18 mouse cellular contexts compared by ENCODE assay signal in the genomic region with DNA sequence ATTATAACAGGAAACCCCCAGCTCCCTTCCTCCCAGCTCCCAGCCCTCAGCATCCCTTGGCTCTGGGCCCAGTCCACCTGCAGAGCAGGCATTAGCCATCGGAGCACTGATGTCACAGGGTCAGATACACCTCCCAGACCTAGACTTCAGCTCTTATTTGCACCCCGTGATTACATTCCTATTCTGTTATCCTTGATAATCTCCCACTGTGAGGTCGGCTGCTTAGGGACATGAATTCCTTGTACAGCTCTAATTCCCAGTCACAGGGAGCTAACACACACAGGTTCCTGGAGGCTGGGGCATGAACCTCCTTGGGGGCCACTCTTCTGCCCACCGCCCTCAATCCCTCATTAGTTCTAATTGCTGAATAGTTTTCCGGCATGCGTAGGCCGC. TPM values are rescaled to one million over a fixed set of nuclear protein-coding genes. Genes with fewer than 3 reads are reported as not detected.
A peak's percentile ranks its signal among the peaks of the same experiment; 100 is the strongest.
DNase-seq lines count a peak whose midpoint lies in the region; ATAC-seq and TF ChIP-seq lines count a peak whose summit lies in the region.
"Had no signal": no experiment of that assay in that cellular context is flagged by ENCODE, and none has a peak within 500 bp of the region (broad histone marks: within the 10 kb centered on the region; RNA-seq: fewer than 3 reads in every experiment).

No protein-coding gene starts in this region.

- H3K4me1 ChIP-seq in forebrain, embryonic 10.5 days: peaks cover 33% of the 10 kb centered on the region
- H3K4me1 ChIP-seq in forebrain, embryonic 12.5 days: peaks cover 11% of the 10 kb centered on the region
- H3K4me1 ChIP-seq in midbrain, embryonic 11.5 days (ENCODE audit: control insufficient read depth, insufficient read depth, low read length): no peaks in the 10 kb centered on the region
- no peaks in the 10 kb centered on the region for H3K4me1 ChIP-seq in midbrain, postnatal 0 days (ENCODE audit: insufficient read depth, low read length)
- H3K4me1 ChIP-seq in kidney, embryonic 16.5 days (ENCODE audit: insufficient read depth, low read length): peaks cover 20% of the 10 kb centered on the region; the same call in 1 of the 2 replicates
- peaks cover 7% of the 10 kb centered on the region; the same call in 1 of the 2 replicates for H3K4me1 ChIP-seq in heart, embryonic 10.5 days

- no peak overlapping the region for H3K9ac ChIP-seq in forebrain, embryonic 12.5 days
- H3K9ac ChIP-seq in midbrain, embryonic 11.5 days (ENCODE audit: low read length): no peak overlapping the region
- no peak overlapping the region for H3K9ac ChIP-seq in midbrain, postnatal 0 days (replicated peaks; ENCODE audit: low read length, poor library complexity, severe bottlenecking)
- H3K9ac ChIP-seq in kidney, embryonic 16.5 days (replicated peaks; ENCODE audit: low read length): no peak overlapping the region
- H3K9ac ChIP-seq: embryonic facial prominence, embryonic 13.5 days; liver, embryonic 12.5 days had no signal

- no peak for TF ChIP-seq CTCF in midbrain, postnatal 0 days (IDR thresholded peaks at IDR 0.05)

- peak overlapping the region; percentile 27; the same call in 1 of the 2 replicates for H3K27ac ChIP-seq in forebrain, embryonic 10.5 days
- H3K27ac ChIP-seq in forebrain, embryonic 12.5 days: no peak overlapping the region
- H3K27ac ChIP-seq in midbrain, embryonic 11.5 days (ENCODE audit: low read depth, low read length): no peak overlapping the region
- H3K27ac ChIP-seq in midbrain, postnatal 0 days (ENCODE audit: low read depth, low read length): no peak overlapping the region
- peak overlapping the region; percentile 54; the same call in 1 of the 2 replicates for H3K27ac ChIP-seq in kidney, embryonic 16.5 days (ENCODE audit: low read length)
- H3K27ac ChIP-seq in heart, embryonic 10.5 days: no peak overlapping the region
- H3K27ac ChIP-seq: embryonic facial prominence, embryonic 13.5 days; liver, embryonic 12.5 days had no signal

- DNase-seq in forebrain, embryonic 10.5 days (ENCODE audit: extremely low spot score, low spot score): peak; percentile 68
- peak; percentile 88 for DNase-seq in midbrain, embryonic 11.5 days (ENCODE audit: low spot score, missing footprints)
- DNase-seq in midbrain, postnatal 0 days (ENCODE audit: low spot score): no peak
- no peak for DNase-seq in heart, embryonic 10.5 days (ENCODE audit: low spot score)
- DNase-seq: lung, postnatal 4 days; spleen, adult 18-20 months had no signal

- H3K4me2 ChIP-seq in forebrain, embryonic 12.5 days: no peak overlapping the region
- no peak overlapping the region for H3K4me2 ChIP-seq in midbrain, embryonic 11.5 days
- no peak overlapping the region for H3K4me2 ChIP-seq in midbrain, postnatal 0 days (ENCODE audit: low read depth, low read length, poor library complexity, severe bottlenecking)
- H3K4me2 ChIP-seq in kidney, embryonic 16.5 days (replicated peaks; ENCODE audit: low read depth, low read length): no peak overlapping the region
- H3K4me2 ChIP-seq: embryonic facial prominence, embryonic 13.5 days; liver, embryonic 12.5 days had no signal

- ATAC-seq in forebrain, embryonic 12.5 days (ENCODE audit: low FRiP score): no peak
- no peak for ATAC-seq in midbrain, embryonic 11.5 days (ENCODE audit: low FRiP score)
- ATAC-seq in midbrain, postnatal 0 days (ENCODE audit: low FRiP score): no peak
- no peak for ATAC-seq in kidney, embryonic 16.5 days (ENCODE audit: low FRiP score, low TSS enrichment)
- ATAC-seq in activated CD4-positive, CD25-positive, alpha-beta regulatory T cell, adult 4 months: no peak
- no peak for ATAC-seq in cerebellum, adult (ENCODE audit: insufficient number of reproducible peaks, low FRiP score, low TSS enrichment)
- ATAC-seq: intestine, postnatal 0 days; liver, embryonic 12.5 days had no signal

- WGBS in forebrain, embryonic 10.5 days: 21% methylated on average over 7 of the region's 7 CpGs
- 6% methylated on average over 7 of the region's 7 CpGs for WGBS in forebrain, embryonic 12.5 days
- 22% methylated on average over 7 of the region's 7 CpGs for WGBS in midbrain, embryonic 11.5 days
- 30% methylated on average over 7 of the region's 7 CpGs for WGBS in midbrain, postnatal 0 days
- 39% methylated on average over 7 of the region's 7 CpGs for WGBS in kidney, embryonic 16.5 days
- WGBS in heart, embryonic 10.5 days: 63% methylated on average over 7 of the region's 7 CpGs

- no peaks in the 10 kb centered on the region for H3K36me3 ChIP-seq in forebrain, embryonic 10.5 days (replicated peaks)
- H3K36me3 ChIP-seq in forebrain, embryonic 12.5 days (replicated peaks): no peaks in the 10 kb centered on the region
- no peaks in the 10 kb centered on the region for H3K36me3 ChIP-seq in midbrain, embryonic 11.5 days (ENCODE audit: control insufficient read depth, insufficient read depth, low read length)
- H3K36me3 ChIP-seq in midbrain, postnatal 0 days (ENCODE audit: insufficient read depth, low read length): no peaks in the 10 kb centered on the region
- no peaks in the 10 kb centered on the region for H3K36me3 ChIP-seq in kidney, embryonic 16.5 days (ENCODE audit: insufficient read depth, low read length)
- H3K36me3 ChIP-seq in heart, embryonic 10.5 days: no peaks in the 10 kb centered on the region
- H3K36me3 ChIP-seq: embryonic facial prominence, embryonic 13.5 days; G1E; liver, embryonic 12.5 days had no signal

- H3K27me3 ChIP-seq in forebrain, embryonic 10.5 days (ENCODE audit: poor library complexity, severe bottlenecking): peaks cover 60% of the 10 kb centered on the region
- H3K27me3 ChIP-seq in forebrain, embryonic 12.5 days: peaks cover 10% of the 10 kb centered on the region; the same call in 1 of the 2 replicates
- no peaks in the 10 kb centered on the region for H3K27me3 ChIP-seq in midbrain, embryonic 11.5 days (ENCODE audit: control insufficient read depth, insufficient read depth, low read length)
- no peaks in the 10 kb centered on the region for H3K27me3 ChIP-seq in midbrain, postnatal 0 days (ENCODE audit: insufficient read depth, low read length)
- H3K27me3 ChIP-seq in kidney, embryonic 16.5 days (ENCODE audit: insufficient read depth, low read length): no peaks in the 10 kb centered on the region
- H3K27me3 ChIP-seq in heart, embryonic 10.5 days (ENCODE audit: insufficient read depth, poor library complexity, severe bottlenecking): no peaks in the 10 kb centered on the region; the same call in 1 of the 2 replicates
- H3K27me3 ChIP-seq: embryonic facial prominence, embryonic 13.5 days; liver, embryonic 12.5 days had no signal

- H3K9me3 ChIP-seq in forebrain, embryonic 10.5 days: no peaks in the 10 kb centered on the region
- no peaks in the 10 kb centered on the region for H3K9me3 ChIP-seq in forebrain, embryonic 12.5 days
- H3K9me3 ChIP-seq in midbrain, embryonic 11.5 days (ENCODE audit: control insufficient read depth, low read length): no peaks in the 10 kb centered on the region; the same call in 1 of the 2 replicates
- no peaks in the 10 kb centered on the region for H3K9me3 ChIP-seq in midbrain, postnatal 0 days (ENCODE audit: low read length)
- H3K9me3 ChIP-seq in kidney, embryonic 16.5 days (ENCODE audit: low read length): no peaks in the 10 kb centered on the region
- no peaks in the 10 kb centered on the region for H3K9me3 ChIP-seq in heart, embryonic 10.5 days
- H3K9me3 ChIP-seq: embryonic facial prominence, embryonic 13.5 days; G1E; liver, embryonic 12.5 days had no signal

- H3K4me3 ChIP-seq in forebrain, embryonic 10.5 days: no peak overlapping the region
- no peak overlapping the region for H3K4me3 ChIP-seq in forebrain, embryonic 12.5 days (replicated peaks)
- H3K4me3 ChIP-seq in midbrain, embryonic 11.5 days (ENCODE audit: low read depth, low read length): no peak overlapping the region
- H3K4me3 ChIP-seq in midbrain, postnatal 0 days (ENCODE audit: low read depth, low read length): no peak overlapping the region
- no peak overlapping the region for H3K4me3 ChIP-seq in kidney, embryonic 16.5 days (ENCODE audit: low read length)
- no peak overlapping the region for H3K4me3 ChIP-seq in heart, embryonic 10.5 days
- H3K4me3 ChIP-seq: embryonic facial prominence, embryonic 13.5 days; liver, embryonic 12.5 days had no signal

RNA-seq across cellular contexts. Expression of a gene that starts 12.9 kb away (rescaled TPM):
- 135 and 142 TPM in 2 replicates for polyA plus RNA-seq in forebrain, embryonic 10.5 days (2016; fragmentation: Nextera tagmentation; extraction: Ambion mirVana)
- 132 TPM in 2 replicates for polyA plus RNA-seq in forebrain, embryonic 12.5 days (2016; fragmentation: Nextera tagmentation; extraction: Ambion mirVana)
- 166 and 169 TPM in 2 replicates for polyA plus RNA-seq in midbrain, embryonic 11.5 days (2014; fragmentation: Nextera tagmentation; extraction: Ambion mirVana)
- 520 and 652 TPM in 2 replicates for total RNA-seq in midbrain, postnatal 0 days (2014; rRNA removed)
- 320 and 345 TPM in 2 replicates for polyA plus RNA-seq in midbrain, postnatal 0 days (2015; fragmentation: Nextera tagmentation; extraction: Ambion mirVana)
- polyA plus RNA-seq in kidney, embryonic 16.5 days (2015; fragmentation: Nextera tagmentation; extraction: Ambion mirVana): 398 and 453 TPM in 2 replicates
- polyA plus RNA-seq in activated CD4-positive, CD25-positive, alpha-beta regulatory T cell, adult 4 months (2017; shearing (Covaris generic)): 100 to 1,000 TPM; 287 to 288 TPM
- 293 and 402 TPM in 2 replicates for polyA plus RNA-seq in heart, embryonic 10.5 days (2016; fragmentation: Nextera tagmentation; extraction: Ambion mirVana)

RNA-seq across cellular contexts. Expression of a gene that starts 18.3 kb away (rescaled TPM):
- not detected in 2 replicates for polyA plus RNA-seq in forebrain, embryonic 10.5 days (2016; fragmentation: Nextera tagmentation; extraction: Ambion mirVana)
- polyA plus RNA-seq in forebrain, embryonic 12.5 days (2016; fragmentation: Nextera tagmentation; extraction: Ambion mirVana): 0.60 and 0.91 TPM in 2 replicates
- polyA plus RNA-seq in midbrain, embryonic 11.5 days (2014; fragmentation: Nextera tagmentation; extraction: Ambion mirVana): 0.79 and 0.93 TPM in 2 replicates
- total RNA-seq in midbrain, postnatal 0 days (2014; rRNA removed): 3.3 TPM in 1 of 2 replicates, not detected in the other
- not detected in 2 replicates for polyA plus RNA-seq in midbrain, postnatal 0 days (2015; fragmentation: Nextera tagmentation; extraction: Ambion mirVana)
- polyA plus RNA-seq in kidney, embryonic 16.5 days (2015; fragmentation: Nextera tagmentation; extraction: Ambion mirVana): 4.4 TPM in 1 of 2 replicates, not detected in the other
- polyA plus RNA-seq in activated CD4-positive, CD25-positive, alpha-beta regulatory T cell, adult 4 months (2017; shearing (Covaris generic)): not detected
- 0.55 and 0.92 TPM in 2 replicates for polyA plus RNA-seq in heart, embryonic 10.5 days (2016; fragmentation: Nextera tagmentation; extraction: Ambion mirVana)
- polyA plus RNA-seq: embryonic facial prominence, embryonic 13.5 days; intestine, postnatal 0 days; liver, embryonic 12.5 days; testis, adult 2 months had no signal

RNA-seq across cellular contexts. Expression of a gene that starts 27.2 kb away (rescaled TPM):
- 0.51 and 1.00 TPM in 2 replicates for polyA plus RNA-seq in forebrain, embryonic 10.5 days (2016; fragmentation: Nextera tagmentation; extraction: Ambion mirVana)
- polyA plus RNA-seq in forebrain, embryonic 12.5 days (2016; fragmentation: Nextera tagmentation; extraction: Ambion mirVana): 0.34 and 0.45 TPM in 2 replicates
- 0.18 and 0.40 TPM in 2 replicates for polyA plus RNA-seq in midbrain, embryonic 11.5 days (2014; fragmentation: Nextera tagmentation; extraction: Ambion mirVana)
- 16.4 and 21.8 TPM in 2 replicates for total RNA-seq in midbrain, postnatal 0 days (2014; rRNA removed)
- polyA plus RNA-seq in midbrain, postnatal 0 days (2015; fragmentation: Nextera tagmentation; extraction: Ambion mirVana): 20.8 and 23.5 TPM in 2 replicates
- 1.8 and 2.5 TPM in 2 replicates for polyA plus RNA-seq in kidney, embryonic 16.5 days (2015; fragmentation: Nextera tagmentation; extraction: Ambion mirVana)
- polyA plus RNA-seq in activated CD4-positive, CD25-positive, alpha-beta regulatory T cell, adult 4 months (2017; shearing (Covaris generic)): 1 to 10 TPM; 1.9 to 2.5 TPM
- polyA plus RNA-seq in heart, embryonic 10.5 days (2016; fragmentation: Nextera tagmentation; extraction: Ambion mirVana): 7.7 and 12.5 TPM in 2 replicates
- total RNA-seq: hematopoietic stem cell, adult 5-6 weeks had no signal
- polyA plus RNA-seq: testis, adult 2 months had no signal

RNA-seq across cellular contexts. Expression of a gene that starts 33.9 kb away (rescaled TPM):
- polyA plus RNA-seq in forebrain, embryonic 10.5 days (2016; fragmentation: Nextera tagmentation; extraction: Ambion mirVana): 0.18 TPM in 1 of 2 replicates, not detected in the other
- polyA plus RNA-seq in forebrain, embryonic 12.5 days (2016; fragmentation: Nextera tagmentation; extraction: Ambion mirVana): not detected in 2 replicates
- not detected in 2 replicates for polyA plus RNA-seq in midbrain, embryonic 11.5 days (2014; fragmentation: Nextera tagmentation; extraction: Ambion mirVana)
- total RNA-seq in midbrain, postnatal 0 days (2014; rRNA removed): not detected in 2 replicates
- not detected in 2 replicates for polyA plus RNA-seq in midbrain, postnatal 0 days (2015; fragmentation: Nextera tagmentation; extraction: Ambion mirVana)
- polyA plus RNA-seq in kidney, embryonic 16.5 days (2015; fragmentation: Nextera tagmentation; extraction: Ambion mirVana): 2.3 and 4.0 TPM in 2 replicates
- polyA plus RNA-seq in activated CD4-positive, CD25-positive, alpha-beta regulatory T cell, adult 4 months (2017; shearing (Covaris generic)): not detected
- polyA plus RNA-seq in heart, embryonic 10.5 days (2016; fragmentation: Nextera tagmentation; extraction: Ambion mirVana): 0.38 and 1.3 TPM in 2 replicates
- total RNA-seq: heart, adult 18-20 months; hematopoietic stem cell, adult 5-6 weeks; monocyte, adult 5-6 weeks had no signal
- polyA plus RNA-seq: G1E; liver, embryonic 12.5 days had no signal

RNA-seq across cellular contexts. Expression of a gene that starts 40.9 kb away (rescaled TPM):
- polyA plus RNA-seq in forebrain, embryonic 10.5 days (2016; fragmentation: Nextera tagmentation; extraction: Ambion mirVana): 0.46 and 1.4 TPM in 2 replicates
- polyA plus RNA-seq in forebrain, embryonic 12.5 days (2016; fragmentation: Nextera tagmentation; extraction: Ambion mirVana): 1.3 TPM in 1 of 2 replicates, not detected in the other
- polyA plus RNA-seq in midbrain, embryonic 11.5 days (2014; fragmentation: Nextera tagmentation; extraction: Ambion mirVana): 0.47 and 0.96 TPM in 2 replicates
- not detected in 2 replicates for total RNA-seq in midbrain, postnatal 0 days (2014; rRNA removed)
- 0.46 and 0.56 TPM in 2 replicates for polyA plus RNA-seq in midbrain, postnatal 0 days (2015; fragmentation: Nextera tagmentation; extraction: Ambion mirVana)
- polyA plus RNA-seq in kidney, embryonic 16.5 days (2015; fragmentation: Nextera tagmentation; extraction: Ambion mirVana): 11.9 and 12.0 TPM in 2 replicates
- not detected for polyA plus RNA-seq in activated CD4-positive, CD25-positive, alpha-beta regulatory T cell, adult 4 months (2017; shearing (Covaris generic))
- 51.9 and 56.4 TPM in 2 replicates for polyA plus RNA-seq in heart, embryonic 10.5 days (2016; fragmentation: Nextera tagmentation; extraction: Ambion mirVana)
- polyA plus RNA-seq: testis, adult 2 months had no signal

Comparison
In these comparisons a context has a peak if more than half of its experiments do, and no peak if none do; other contexts are left out.
1. DNase-seq: peak in forebrain, embryonic 10.5 days (single experiment) and midbrain, embryonic 11.5 days (single experiment); none in midbrain, postnatal 0 days (single experiment) and heart, embryonic 10.5 days (single experiment).
2. H3K27ac ChIP-seq: peak in forebrain, embryonic 10.5 days (single experiment) and kidney, embryonic 16.5 days (single experiment); none in forebrain, embryonic 12.5 days (single experiment), midbrain, embryonic 11.5 days (single experiment), midbrain, postnatal 0 days (single experiment) and heart, embryonic 10.5 days (single experiment).